Mouse (Mus musculus) fibroblast of lung, adult 2 months (primary cell): ENCODE results near the gene Dsn1.

ENCODE experiments used
- DNase-seq: peaks from one replicate; pipeline ENCODE4 v3.0.0-alpha.2; 2011; ENCODE audit warnings: low read depth

The Dsn1 gene

GRCm38 (mm10) chr2:157021156-157021555 lies 14.2 kb upstream of the Dsn1 start:
- DNase-seq: no peak

DNA sequence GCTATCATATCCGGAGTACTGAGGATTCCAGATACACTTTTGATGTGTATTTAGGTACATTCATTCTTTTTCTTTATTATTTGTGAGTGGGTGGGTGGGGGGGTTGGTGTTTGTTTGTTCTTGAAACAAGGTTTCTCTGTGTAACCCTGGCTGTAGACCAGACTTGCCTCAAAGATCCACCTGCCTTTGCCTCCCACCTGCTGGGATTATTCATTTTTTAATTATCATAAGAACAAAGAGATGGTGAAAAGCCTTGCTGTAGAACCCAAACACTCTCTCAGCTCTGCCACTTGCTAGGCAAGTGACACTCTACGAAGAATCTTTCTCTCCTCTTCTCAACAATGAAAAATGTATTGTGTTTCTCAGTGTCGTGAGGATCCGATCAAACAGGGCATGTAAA lies 12.3 kb upstream of the Dsn1 start:
- DNase-seq: no peak

GRCm38 (mm10) chr2:157016529-157017270 lies 9.7 kb upstream of the Dsn1 start:
- no peak for DNase-seq

DNA sequence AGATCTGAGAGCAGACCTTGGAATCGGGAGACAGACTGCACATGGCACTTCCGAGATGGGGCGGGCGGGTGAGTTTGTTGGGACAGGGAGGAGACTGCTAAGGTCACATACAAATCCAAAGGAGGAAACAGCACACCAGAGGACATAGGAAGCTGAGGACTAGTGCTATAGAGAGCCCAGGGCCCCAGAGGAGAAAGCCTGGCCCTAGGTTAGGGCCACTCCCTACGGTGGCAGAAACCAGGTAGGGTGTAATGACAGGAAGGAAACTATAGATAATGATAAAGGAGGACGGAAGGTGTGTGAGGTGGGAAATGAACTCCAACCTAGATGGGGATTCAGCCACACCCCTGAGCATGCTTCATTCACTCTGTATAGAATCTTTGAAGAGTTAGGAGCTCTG lies 5.4 kb upstream of the Dsn1 start:
- DNase-seq: no peak

DNA sequence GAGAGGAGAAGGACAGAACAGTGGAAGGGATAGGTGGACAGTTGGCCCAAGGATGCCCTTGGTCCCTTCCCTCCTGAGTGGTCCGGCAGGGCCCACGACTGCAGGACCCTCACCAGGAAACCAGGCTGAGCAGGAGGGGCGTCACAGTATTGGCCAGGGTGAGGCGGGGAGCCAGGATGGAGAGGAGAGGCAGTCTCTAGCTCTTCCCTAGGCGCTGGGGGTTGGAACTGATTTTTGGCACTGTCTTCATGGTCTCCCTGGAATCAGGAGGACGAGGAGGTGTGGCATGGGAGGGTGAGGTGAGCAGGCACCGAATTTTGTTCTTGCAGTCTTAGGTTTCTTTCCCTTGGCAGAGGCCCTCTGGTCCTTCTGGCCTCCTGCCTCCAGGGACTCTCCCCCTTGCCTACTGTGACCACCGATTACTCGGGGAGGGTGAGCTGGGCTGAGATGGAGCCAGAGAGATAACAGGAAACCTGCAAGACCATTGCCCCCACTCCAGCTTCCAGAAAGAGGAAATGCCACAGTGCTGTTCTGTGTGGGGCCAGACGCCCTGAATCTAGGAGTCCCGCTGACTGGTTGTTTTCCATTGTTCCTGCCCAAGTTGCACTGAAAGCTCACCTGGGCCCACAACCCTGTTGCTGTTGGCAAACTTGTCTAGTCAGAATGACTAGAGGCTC lies 3.8 kb upstream of the Dsn1 start:
- DNase-seq: peak; percentile 15

DNA sequence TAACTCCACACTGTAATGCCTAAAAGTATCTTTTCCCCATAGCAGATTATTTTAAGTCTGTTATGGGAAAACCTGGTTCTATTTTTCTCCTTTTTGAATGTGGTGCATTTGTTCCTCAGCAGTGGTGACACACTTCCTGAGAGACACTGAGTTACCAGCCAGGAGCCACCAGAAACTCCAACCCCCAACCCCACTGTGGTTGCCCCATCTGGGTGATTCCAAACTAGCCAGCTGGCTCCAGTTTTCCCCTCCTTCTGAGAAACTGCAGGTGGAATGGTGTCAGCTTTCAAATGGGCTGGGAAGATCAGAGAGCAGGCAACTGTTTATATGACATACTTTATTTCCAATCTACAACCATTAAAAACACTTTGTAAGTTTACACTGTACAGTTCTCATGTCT lies 3.2 kb upstream of the Dsn1 start:
- DNase-seq: peak; percentile 25

- no peak for DNase-seq
Measured at GRCm38 (mm10) chr2:157008509-157008908, 1.6 kb upstream of the Dsn1 start.

DNA sequence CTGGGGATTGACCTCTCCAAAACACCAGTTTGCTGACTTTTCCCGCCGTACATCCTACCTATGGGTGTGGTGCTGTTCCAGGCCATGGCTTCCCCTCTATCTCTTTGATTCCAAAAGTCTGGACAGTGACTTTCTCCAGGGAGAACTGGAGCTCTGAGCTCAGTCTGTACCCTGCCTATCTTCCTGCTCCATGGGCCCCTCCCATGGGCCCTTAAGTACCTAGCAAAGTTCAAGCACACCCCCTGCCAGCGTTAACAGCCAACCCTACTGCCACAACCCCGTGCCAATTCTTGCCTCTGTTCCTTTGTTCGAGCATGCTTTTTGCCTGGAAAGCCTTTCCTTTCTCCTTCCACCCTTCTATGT lies 261 bp upstream of the Dsn1 start:
- DNase-seq: no peak

- no peak for DNase-seq
Measured at GRCm38 (mm10) chr2:157002321-157002720, 4.6 kb downstream of the Dsn1 start.

GRCm38 (mm10) chr2:156998263-156998662 lies 8.7 kb downstream of the Dsn1 start:
- no peak for DNase-seq

DNA sequence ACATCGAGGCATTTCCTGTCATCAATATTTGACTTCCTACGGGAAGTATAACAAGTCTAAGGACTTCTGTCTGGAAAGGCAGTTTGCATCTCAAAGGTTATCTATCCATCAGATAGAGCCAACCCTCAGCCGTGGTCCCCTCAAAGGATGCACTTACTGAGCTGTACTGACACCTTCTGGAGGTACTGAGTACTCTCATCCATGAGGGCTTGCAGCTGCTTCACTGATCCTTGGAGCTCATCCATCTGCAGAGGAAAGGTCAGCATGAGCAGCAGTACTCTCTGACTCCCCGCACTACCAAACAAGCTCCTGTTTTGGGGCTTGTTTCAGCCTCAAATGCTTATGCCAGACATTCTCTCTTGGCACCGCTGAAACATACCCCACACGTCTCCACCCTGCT lies 10.4 kb downstream of the Dsn1 start:
- no peak for DNase-seq

- DNase-seq: peak; percentile 97
Measured at GRCm38 (mm10) chr2:156991470-156992319, 15.3 kb downstream of the Dsn1 start, which contains the start of gene Ndrg3. Gene Ndrg3, minus strand, starts transcription at chr2:156992056.

DNA sequence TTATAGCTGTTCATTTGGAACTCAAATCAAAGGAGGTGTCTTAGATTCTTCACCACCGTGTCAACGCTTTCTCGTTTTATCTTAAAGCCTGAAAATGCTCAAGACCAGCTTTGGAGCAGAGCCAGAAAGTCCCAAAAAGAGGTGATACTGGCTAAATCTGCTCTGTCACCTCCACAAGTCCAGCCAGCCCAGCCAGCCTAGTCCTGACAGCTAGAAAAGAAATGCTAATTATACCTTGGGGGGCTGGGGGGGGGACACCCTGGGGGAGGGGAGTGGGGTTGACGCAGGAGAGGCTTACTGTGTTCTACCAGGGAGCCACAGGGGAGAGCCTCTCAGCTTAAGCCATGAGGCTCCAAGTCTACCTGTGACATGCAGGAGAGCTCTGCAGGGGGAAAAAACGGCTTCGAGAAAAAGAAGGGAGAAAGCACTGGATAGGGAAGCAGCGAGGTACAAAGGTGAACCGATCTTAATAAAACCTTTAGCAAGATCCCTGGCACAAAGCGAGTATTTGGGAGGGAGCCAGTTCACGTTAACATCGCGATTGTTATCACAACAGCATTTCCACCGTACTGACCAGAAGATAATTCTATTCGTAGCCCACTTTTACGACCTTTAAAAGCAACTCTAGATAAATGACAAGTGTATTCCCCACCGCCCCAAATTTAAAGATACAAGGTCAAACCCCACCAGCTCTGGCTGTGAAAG lies 16.1 kb downstream of the Dsn1 start:
- DNase-seq: no peak

- DNase-seq: no peak
Measured at GRCm38 (mm10) chr2:156987316-156987715, 19.6 kb downstream of the Dsn1 start.

DNA sequence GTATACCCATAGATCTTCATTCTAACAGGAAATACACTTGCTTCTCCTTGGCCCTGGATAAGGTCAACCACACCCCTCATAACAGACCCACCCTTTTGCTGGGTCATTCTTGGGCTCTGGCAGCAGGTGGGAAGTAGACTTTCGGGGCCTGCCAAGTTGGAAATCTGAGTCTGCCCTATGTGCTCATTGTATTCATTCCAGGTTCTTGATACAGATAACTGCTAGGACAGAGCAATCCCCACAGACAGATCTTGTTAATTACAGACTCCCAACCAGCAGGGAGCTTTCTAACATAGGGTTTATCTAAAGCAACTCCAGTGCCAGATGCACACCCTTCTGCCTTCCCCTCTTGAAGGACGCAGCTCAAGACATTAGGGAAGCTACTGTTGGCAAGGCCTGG lies 24.1 kb downstream of the Dsn1 start:
- DNase-seq: no peak

DNA sequence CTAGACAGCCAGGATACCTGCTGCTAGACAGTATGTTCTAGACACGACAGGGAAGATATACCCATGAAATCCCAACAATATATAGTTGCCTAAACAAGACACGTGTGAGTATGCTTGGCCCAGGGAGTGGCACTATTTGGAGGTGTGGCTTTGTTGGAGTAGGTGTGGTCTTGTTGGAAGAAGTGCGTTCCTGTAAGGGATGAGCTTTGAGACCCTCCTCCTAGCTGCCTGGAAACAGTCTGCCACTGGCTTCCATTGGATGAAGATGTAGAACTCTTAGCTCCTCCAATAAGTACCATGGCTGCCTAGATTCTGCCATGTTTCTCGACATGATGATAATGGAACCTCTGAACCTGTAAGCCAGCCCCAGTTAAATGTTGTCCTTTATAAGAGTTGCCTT lies 25.7 kb downstream of the Dsn1 start:
- DNase-seq: no peak

- no peak for DNase-seq
Measured at GRCm38 (mm10) chr2:156980059-156980458, 26.9 kb downstream of the Dsn1 start.

- DNase-seq: no peak
Measured at GRCm38 (mm10) chr2:156976711-156977110, 30.2 kb downstream of the Dsn1 start.

DNA sequence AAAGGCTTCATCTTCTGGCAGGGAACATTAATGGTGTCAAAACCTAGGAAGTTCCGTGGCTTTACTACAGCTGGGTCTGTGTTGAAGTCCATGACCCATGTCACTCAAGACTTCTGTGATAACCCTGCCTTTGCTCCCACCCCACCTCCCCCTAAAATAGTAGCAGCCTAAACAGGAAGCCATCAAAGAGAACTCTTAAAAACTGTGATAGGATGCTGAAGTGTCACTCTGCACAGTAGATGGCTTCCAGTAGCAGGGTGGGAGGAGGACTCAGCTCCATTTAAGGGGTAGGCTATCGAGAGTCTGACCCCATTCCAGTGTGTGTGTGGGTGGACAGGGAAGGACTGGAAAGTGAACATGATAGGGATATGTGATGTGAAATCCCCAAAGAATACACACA lies 32.0 kb downstream of the Dsn1 start:
- DNase-seq: no peak

DNA sequence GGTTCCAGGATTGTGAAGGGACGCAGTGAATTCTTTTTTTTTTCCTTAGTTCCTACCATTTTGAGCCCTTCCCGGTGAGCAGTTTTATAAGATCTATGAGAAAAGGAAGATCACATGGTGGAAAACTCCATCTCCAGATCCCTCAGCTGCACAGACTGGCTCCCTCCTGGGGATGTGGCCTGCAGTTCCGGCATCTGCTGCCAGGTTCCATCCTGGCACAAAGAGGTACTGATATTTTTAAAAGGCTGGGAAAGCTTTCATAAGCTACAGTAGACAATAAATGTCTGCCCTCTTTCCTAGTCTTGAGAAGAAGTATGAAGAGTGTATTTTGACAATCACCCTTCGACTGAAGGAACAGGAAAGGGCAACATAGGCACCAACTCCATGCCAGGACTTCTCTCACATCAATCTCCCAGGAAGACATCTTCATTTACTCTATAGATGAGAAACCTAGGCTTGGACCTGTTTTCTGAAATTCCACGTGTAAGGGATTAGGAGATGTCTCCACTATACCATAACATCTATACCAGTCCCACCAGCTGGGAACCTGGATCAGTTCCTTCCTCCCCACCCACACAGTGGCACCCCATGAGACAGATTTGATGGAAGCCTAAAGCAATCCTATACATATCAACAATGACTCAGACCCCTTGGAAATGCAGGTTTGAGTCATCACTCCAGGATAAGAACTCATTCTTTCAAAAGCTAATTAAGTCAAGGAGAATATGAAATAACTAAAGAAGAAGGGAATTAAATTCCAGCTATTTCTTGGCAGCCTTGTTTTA lies 33.4 kb downstream of the Dsn1 start:
- no peak for DNase-seq

DNA sequence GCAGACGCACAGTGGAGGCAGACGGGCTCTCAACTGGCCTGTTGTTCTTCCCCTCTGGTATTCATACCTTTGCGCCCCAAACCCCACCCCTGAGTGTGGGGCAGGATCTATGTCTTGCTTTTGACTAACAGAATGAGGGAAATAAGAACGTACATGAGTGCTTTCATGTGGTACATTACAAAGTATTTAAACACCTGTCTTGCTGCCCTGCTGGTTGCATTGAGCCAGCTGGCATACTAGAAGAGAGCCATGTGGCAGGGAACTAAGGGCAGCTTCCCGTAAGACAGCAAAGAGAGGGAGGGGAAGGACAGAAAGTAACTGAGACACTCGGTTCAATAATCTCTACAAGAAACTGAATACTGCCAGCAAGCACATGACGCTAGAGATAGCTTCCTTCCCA lies 36.7 kb downstream of the Dsn1 start:
- no peak for DNase-seq
